Mouse (Mus musculus) lung, adult 2 months (tissue): ENCODE measurements around the gene Vwce. TPM values are rescaled to one million over a fixed set of nuclear protein-coding genes. Genes with fewer than 3 reads are reported as not detected.

Source experiments
- DNase-seq: peaks from one replicate; pipeline ENCODE4 v3.0.0; 2022
- H3K4me1 ChIP-seq: fragments of 200-500 bp; 2 replicates; pipeline ENCODE4 v1.6.1; 2011; ENCODE audit warnings: low read length; ENCODE audit not compliant: control insufficient read depth, insufficient read depth
- H3K4me3 ChIP-seq: fragments of 200-500 bp; replicated peaks from 2 replicates; pipeline ENCODE3; 2011; ENCODE audit warnings: low read depth, mild to moderate bottlenecking, control low read depth, low read length; ENCODE audit errors: extremely low read depth
- CTCF ChIP-seq: fragments of 200-500 bp; IDR thresholded peaks from 2 replicates; pipeline ENCODE4 v1.5.1; 2011; ENCODE audit warnings: mild to moderate bottlenecking, low read length, control low read depth; ENCODE audit not compliant: insufficient read depth
- POLR2A ChIP-seq: fragments of 200-500 bp; IDR thresholded peaks from 2 replicates; pipeline ENCODE4 v1.6.1; 2011; ENCODE audit warnings: low read depth, mild to moderate bottlenecking, control low read depth, low read length, borderline replicate concordance; ENCODE audit errors: extremely low read depth
- WGBS: fragments of 180-500 bp; shearing (Covaris S2); methylation state at CpG from one replicate; pipeline ENCODE4 v1.1.7; 2018; 5-methylcytosine and 5-hydroxymethylcytosine counted together
- polyA plus RNA-seq: library from polyadenylated mRNA; depleted of rRNA; stranded (reverse); fragments of >200 nt; gene quantifications from 2 replicates; pipeline ENCODE4 v1.2.3, GENCODE M21; 2012

Gene Vwce
- polyA plus RNA-seq, 1 experiment, result 0.14 TPM

DNA sequence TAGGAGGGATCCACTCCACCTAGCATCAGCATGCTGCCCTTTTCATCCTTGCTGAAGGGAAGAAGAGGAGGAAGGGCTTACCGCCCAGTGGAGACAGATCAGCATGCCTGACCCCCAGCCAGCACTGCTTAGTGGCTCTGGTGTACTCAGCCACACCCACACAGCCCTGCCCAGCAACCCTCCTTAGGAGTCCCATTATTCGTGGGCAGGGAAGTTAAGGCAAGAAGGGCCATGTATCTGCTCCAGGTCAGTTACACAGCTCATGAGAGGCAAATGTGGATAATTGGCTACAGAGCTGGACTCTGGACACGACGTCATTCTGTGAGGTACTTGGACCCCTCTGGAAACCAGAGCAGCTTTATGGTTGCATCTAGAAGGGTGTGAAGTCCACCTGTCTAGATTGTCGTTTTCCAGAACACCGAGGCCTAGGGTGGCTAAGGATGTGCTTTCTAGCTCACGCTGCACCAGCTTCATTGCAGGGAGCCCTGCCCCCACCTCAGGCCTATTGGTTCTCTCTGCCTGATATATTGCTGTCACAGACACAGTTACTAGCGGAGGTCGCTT, 37.9 kb downstream of the Vwce start:
- Histone ChIP-seq H3K4me1 (no peaks in the 10 kb centered on the region), H3K4me3 (no peak overlapping the region)
- 65% methylated on average over 9 of the region's 9 CpGs for WGBS
- TF ChIP-seq CTCF (no peak), POLR2A (no peak)
- DNase-seq, result no peak

DNA sequence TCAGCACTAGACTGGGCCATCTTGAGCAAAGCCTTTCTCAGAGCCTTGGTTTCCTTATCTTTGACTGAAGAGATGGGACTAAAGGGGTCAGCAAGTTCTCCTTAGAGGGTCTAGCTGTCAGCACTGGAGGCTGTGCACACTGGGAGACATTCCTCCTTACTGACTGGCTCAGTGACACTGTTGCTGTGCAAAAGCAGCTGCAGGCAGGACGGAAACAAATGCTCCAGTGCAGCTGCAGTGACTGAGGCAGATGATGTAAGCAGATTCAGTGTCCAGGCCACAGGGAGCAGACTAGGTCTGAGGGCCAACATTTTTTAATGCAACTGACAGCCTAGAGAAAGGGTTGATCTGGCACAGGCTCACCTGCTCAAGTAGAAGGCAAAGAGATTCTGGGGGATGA, 39.3 kb downstream of the Vwce start:
- no peak for TF ChIP-seq CTCF
- no peak for TF ChIP-seq POLR2A
- Histone ChIP-seq H3K4me3 (no peak overlapping the region), H3K4me1 (no peaks in the 10 kb centered on the region)
- no peak for DNase-seq
- WGBS, result 67% methylated on average over 1 of the region's 1 CpGs

- 70% methylated on average over 16 of the region's 16 CpGs for WGBS
- Histone ChIP-seq H3K4me1 (no peaks in the 10 kb centered on the region), H3K4me3 (no peak overlapping the region)
- TF ChIP-seq CTCF (no peak), POLR2A (no peak)
- no peak for DNase-seq
Observed at GRCm38 (mm10) chr19:10676656-10677055, 42.6 kb downstream of the Vwce start.

DNA sequence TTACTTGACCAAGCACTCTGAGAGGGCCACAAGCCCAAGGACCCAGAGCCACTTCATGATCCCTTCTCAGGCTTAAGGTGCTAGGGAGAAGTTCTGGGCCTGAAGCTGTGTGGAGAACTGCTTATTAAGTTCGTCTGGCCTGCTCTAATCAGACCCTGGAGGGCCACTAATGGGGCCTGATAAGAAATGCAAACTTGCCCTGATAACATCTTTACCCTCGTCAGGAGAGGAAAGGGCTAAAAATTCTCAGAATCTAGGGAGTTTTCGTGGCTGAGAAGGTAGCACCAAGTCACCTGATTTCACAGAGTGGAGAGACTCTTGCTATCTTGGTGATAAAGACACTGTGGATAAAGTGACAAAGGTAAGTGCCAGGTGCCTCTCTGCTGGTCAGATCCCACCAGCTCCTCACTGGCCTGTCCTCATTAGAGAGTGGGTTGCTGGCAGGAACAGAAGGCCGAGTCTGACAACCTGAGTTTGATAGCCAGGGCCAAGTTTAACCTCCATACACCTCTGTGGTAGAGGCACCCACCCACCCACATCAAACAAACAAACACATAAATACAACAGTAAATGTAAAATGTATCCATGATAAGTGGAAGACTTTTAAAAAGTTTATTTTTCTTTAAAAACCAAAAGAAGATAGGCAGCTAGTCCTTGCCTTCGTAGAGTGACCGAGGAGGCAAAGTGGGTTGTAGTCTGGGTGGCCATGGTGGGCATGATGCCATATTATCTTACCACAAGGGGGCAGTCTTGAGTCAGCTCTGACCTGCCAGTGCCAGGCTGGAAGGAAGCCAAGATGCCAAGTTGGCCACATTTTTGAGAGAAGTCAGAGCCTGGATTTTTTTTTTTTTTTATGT, 44.1 kb downstream of the Vwce start, which contains the start of gene Pga5:
Pga5 (minus strand) TSS at position 157 of the 857 bp plus-strand sequence.
- peak; percentile 85 for DNase-seq
- WGBS, result 21% methylated on average over 6 of the region's 6 CpGs

GRCm38 (mm10) chr19:10678772-10679067, 44.7 kb downstream of the Vwce start:
- no peak for TF ChIP-seq POLR2A
- no peak for TF ChIP-seq CTCF
- DNase-seq, result no peak
- no peak overlapping the region for H3K4me3 ChIP-seq
- no peaks in the 10 kb centered on the region for H3K4me1 ChIP-seq
- 69% methylated on average over 1 of the region's 1 CpGs for WGBS

More for the DNA sequence above, 44.1 kb downstream of the Vwce start, which contains the start of gene Pga5:
- TF ChIP-seq CTCF (peak; percentile 98), POLR2A (no peak)
- Histone ChIP-seq H3K4me3 (no peak within 1 kb of the TSS), H3K4me1 (no peaks in the 10 kb centered on the region)

DNA sequence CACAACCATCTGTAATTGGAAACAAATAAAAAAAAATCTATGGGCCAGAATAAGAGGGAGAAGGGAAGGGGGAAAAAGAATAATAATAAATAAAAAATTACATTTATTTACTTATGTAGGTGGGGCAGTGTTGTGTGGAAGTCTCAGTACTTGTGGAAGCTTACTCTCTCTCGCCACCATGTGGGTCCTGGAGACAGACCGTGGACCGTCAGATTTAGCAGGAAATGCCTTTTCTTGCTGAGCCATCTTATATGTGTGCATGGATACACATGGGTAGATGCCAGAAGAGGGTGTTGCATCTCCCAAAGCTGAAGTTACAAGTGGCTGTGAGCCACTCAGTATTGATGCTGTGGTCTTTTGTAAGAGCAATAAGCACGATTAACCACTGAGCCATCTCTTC, 47.6 kb downstream of the Vwce start:
- H3K4me3 ChIP-seq, result no peak overlapping the region
- DNase-seq, result no peak
- no peaks in the 10 kb centered on the region for H3K4me1 ChIP-seq
- TF ChIP-seq CTCF, result no peak
- TF ChIP-seq POLR2A, result no peak
- 38% methylated on average over 4 of the region's 4 CpGs for WGBS

DNA sequence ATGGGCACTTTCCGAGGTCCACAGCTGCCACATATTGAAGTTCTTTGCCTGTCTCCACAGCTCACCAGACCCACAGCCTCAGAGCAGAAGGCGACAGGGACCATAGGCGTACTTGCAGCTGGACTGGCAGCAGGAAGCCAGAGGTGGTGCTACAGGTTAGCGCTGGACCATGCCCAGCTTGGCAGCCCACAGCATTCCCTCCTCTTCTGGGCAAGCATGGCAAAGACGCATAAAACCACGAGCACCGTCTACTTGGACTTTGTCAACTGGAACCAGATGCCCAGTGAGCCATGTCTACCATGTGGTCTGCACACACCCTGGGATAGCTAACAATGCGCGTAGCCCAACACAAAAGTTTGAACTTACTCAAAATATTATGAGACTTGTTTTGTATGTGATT, 51.1 kb downstream of the Vwce start:
- Histone ChIP-seq H3K4me1 (peaks cover 9% of the 10 kb centered on the region), H3K4me3 (no peak overlapping the region)
- no peak for DNase-seq
- TF ChIP-seq POLR2A, result no peak
- no peak for TF ChIP-seq CTCF
- WGBS, result 88% methylated on average over 9 of the region's 9 CpGs

DNA sequence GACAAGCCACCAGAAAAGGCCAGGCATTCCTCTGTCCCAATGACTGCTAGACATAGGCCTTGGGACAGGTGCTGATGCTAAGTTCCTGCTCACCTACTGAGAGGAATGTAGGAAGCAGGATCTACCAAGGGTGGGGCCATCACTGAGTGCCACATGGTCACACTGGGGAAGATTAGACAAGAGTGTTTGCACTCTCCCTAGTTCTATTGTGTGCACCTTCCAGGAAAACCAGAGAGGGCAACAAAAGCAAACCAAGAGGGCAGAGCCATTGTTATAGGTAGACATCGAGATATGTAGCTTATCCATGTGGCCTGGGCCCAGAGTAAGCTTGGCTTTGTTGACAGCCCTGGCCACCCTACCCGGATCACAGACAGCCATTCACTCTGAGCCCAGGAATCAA, 51.7 kb downstream of the Vwce start:
- peaks cover 9% of the 10 kb centered on the region for H3K4me1 ChIP-seq
- 58% methylated on average over 2 of the region's 2 CpGs for WGBS
- H3K4me3 ChIP-seq, result no peak overlapping the region
- DNase-seq, result no peak
- TF ChIP-seq POLR2A (no peak), CTCF (no peak)

DNA sequence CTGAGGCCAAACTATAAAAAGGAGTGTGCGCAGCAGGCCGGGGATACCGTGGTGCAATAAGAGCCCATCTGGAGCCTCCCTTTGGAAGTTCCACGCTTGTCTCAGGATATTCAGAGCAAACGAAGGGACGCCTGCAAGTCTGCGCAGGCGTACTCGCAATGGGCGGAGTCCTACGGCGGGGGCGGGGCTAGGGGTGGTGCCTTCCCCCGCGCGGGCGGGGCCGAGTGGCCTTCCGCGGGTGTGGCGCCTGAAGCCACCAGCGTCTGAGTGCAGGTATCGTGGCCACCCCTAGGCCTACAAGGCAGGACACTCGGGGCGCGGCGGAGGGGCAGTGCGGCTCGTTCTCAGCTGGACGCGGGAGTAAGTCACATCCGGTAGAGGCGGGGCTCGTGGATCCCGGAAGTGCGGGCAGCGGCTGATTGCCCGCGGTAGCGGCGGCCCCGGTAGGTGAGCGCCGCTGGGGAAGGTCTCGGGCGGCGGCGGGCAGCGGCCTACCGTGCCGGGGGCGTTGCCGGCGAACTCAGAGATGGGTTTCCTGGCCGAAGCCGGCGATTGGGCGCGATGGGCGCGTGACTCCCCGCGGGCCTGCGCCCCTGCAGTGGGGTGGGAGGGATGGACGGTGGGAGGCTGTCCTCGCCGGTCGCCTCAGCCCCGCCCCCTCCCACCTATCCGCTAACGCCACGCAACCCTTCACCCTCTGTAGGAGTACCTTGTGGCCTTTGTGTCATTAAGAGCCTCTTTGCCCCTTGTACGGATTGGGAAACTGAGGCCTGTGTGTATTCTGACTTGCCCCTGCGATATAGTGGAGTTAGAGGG, 54.7 kb downstream of the Vwce start, which contains the start of gene Vps37c:
Vps37c (plus strand) TSS at position 199 of the 816 bp plus-strand sequence.
- Histone ChIP-seq H3K4me1 (peaks cover 11% of the 10 kb centered on the region), H3K4me3 (peak within 1 kb of the TSS; percentile 94)

More for the DNA sequence above, 54.7 kb downstream of the Vwce start, which contains the start of gene Vps37c:
- TF ChIP-seq POLR2A, result peak; percentile 58
- no peak for TF ChIP-seq CTCF
- peak; percentile 97 for DNase-seq
- under 1% methylated on average over 74 of the region's 74 CpGs for WGBS
